Mouse (Mus musculus) cerebellum, postnatal 10 days (tissue): ENCODE data around the gene Tmed9.
"Not testable (repeated sequence)": the region's sequence is repeated elsewhere in the genome, so short reads cannot be mapped to it uniquely, and the experiment has no call there.

Source experiments
- DNase-seq, 2 experiments: peaks; one replicate each; pipeline ENCODE4 v3.0.0; 2021; ENCODE audit warnings: mixed read lengths in 2 of 2

Gene Tmed9

GRCm38 (mm10) chr13:55567949-55568348 lies 5.6 kb upstream of the Tmed9 start:
- no peak for DNase-seq

- not testable (repeated sequence) for DNase-seq
These were observed 5.0 kb upstream of the Tmed9 start for GRCm38 (mm10) chr13:55568524-55568923.

- DNase-seq = peak; percentile 64
These were observed 3.7 kb upstream of the Tmed9 start for GRCm38 (mm10) chr13:55569726-55570285.

- peak; percentile 74 to 80 for DNase-seq
These were observed 3.1 kb upstream of the Tmed9 start for GRCm38 (mm10) chr13:55570286-55570973.

- peak; percentile 97 to 98 for DNase-seq
These were observed 2.3 kb upstream of the Tmed9 start, which contains the start of gene Fam193b for GRCm38 (mm10) chr13:55571027-55571751. Gene Fam193b (minus strand): TSS chr13:55571120.

GRCm38 (mm10) chr13:55571977-55572376 lies 1.6 kb upstream of the Tmed9 start:
- no peak for DNase-seq

- DNase-seq = no peak
These were observed 789 bp downstream of the Tmed9 start for GRCm38 (mm10) chr13:55574321-55574720.

- no peak for DNase-seq
These were observed 2.4 kb downstream of the Tmed9 start for GRCm38 (mm10) chr13:55575932-55576331.

- not testable (repeated sequence) for DNase-seq
These were observed 3.3 kb downstream of the Tmed9 start for GRCm38 (mm10) chr13:55576872-55577271.

- no peak for DNase-seq
These were observed 4.6 kb downstream of the Tmed9 start for GRCm38 (mm10) chr13:55578086-55578485.

- DNase-seq = peak; percentile 45 to 46
These were observed 18.5 kb downstream of the Tmed9 start for GRCm38 (mm10) chr13:55591961-55592490.

GRCm38 (mm10) chr13:55592512-55593253 lies 19.2 kb downstream of the Tmed9 start:
- DNase-seq = peak; percentile 97 to 99

GRCm38 (mm10) chr13:55593254-55593747 lies 19.8 kb downstream of the Tmed9 start:
- DNase-seq = no peak

GRCm38 (mm10) chr13:55595375-55595774 lies 21.8 kb downstream of the Tmed9 start:
- peak; percentile 90 to 93 for DNase-seq

- no peak for DNase-seq
These were observed 23.3 kb downstream of the Tmed9 start for GRCm38 (mm10) chr13:55596802-55597201.

- DNase-seq = peak; percentile 94 to 95
These were observed 26.3 kb downstream of the Tmed9 start, which contains the start of gene B4galt7 for GRCm38 (mm10) chr13:55599566-55600540. Gene B4galt7 (plus strand): TSS chr13:55599896.

- DNase-seq = no peak
These were observed 27.1 kb downstream of the Tmed9 start for GRCm38 (mm10) chr13:55600657-55601056.

GRCm38 (mm10) chr13:55601611-55602010 lies 28.1 kb downstream of the Tmed9 start:
- peak; percentile 94 to 97 for DNase-seq

- DNase-seq = no peak
These were observed 31.1 kb downstream of the Tmed9 start for GRCm38 (mm10) chr13:55604606-55605005.

- DNase-seq = no peak
These were observed 33.5 kb downstream of the Tmed9 start for GRCm38 (mm10) chr13:55606899-55607623.

GRCm38 (mm10) chr13:55607624-55608006 lies 34.1 kb downstream of the Tmed9 start:
- no peak for DNase-seq
